Mouse (Mus musculus) limb, embryonic 13.5 days (tissue): ENCODE measurements around the gene Slc25a19. TPM values are rescaled to one million over a fixed set of nuclear protein-coding genes. Genes with fewer than 3 reads are reported as not detected.

ENCODE experiments used
- ATAC-seq: fragments of 200-750 bp; cut with Nextera tagmentation; 2 replicates; pipeline ENCODE4 v1.8.0; 2017; ENCODE audit warnings: low read depth, moderate number of reproducible peaks, moderate TSS enrichment; ENCODE audit not compliant: low FRiP score
- H3K27ac ChIP-seq: fragments of 300-500 bp; sonication (generic); 2 replicates; pipeline ENCODE4 v1.5.1; 2015; ENCODE audit warnings: inconsistent platforms, mild to moderate bottlenecking, moderate library complexity
- H3K27me3 ChIP-seq: fragments of 300-500 bp; sonication (generic); 2 replicates; pipeline ENCODE4 v1.6.1; 2015; ENCODE audit warnings: mild to moderate bottlenecking, inconsistent platforms
- H3K36me3 ChIP-seq: fragments of 300-500 bp; sonication (generic); 2 replicates; pipeline ENCODE4 v1.6.1; 2015; ENCODE audit warnings: inconsistent platforms, mild to moderate bottlenecking, moderate library complexity
- H3K4me1 ChIP-seq: fragments of 300-500 bp; sonication (generic); 2 replicates; pipeline ENCODE4 v1.6.1; 2015; ENCODE audit warnings: inconsistent platforms
- H3K4me2 ChIP-seq: fragments of 300-500 bp; sonication (generic); replicated peaks from 2 replicates; pipeline ENCODE4 v1.6.1; 2015; ENCODE audit warnings: inconsistent platforms, mild to moderate bottlenecking, moderate library complexity
- H3K4me3 ChIP-seq: fragments of 300-500 bp; sonication (generic); 2 replicates; pipeline ENCODE4 v1.5.1; 2015; ENCODE audit warnings: moderate library complexity, mild to moderate bottlenecking, inconsistent platforms
- H3K9ac ChIP-seq: fragments of 300-500 bp; sonication (generic); 2 replicates; pipeline ENCODE4 v1.6.1; 2015; ENCODE audit warnings: mild to moderate bottlenecking, inconsistent platforms
- H3K9me3 ChIP-seq: fragments of 300-500 bp; sonication (generic); 2 replicates; pipeline ENCODE4 v1.6.1; 2016; ENCODE audit warnings: inconsistent platforms
- WGBS: fragments of 180-500 bp; shearing (Covaris S2); methylation state at CpG from one replicate; pipeline ENCODE4 v1.1.7; 2015; 5-methylcytosine and 5-hydroxymethylcytosine counted together
- polyA plus RNA-seq: library from polyadenylated mRNA; unstranded; fragments of >200 nt; fragmentation: Nextera tagmentation; extraction: Ambion mirVana; gene quantifications from 2 replicates; pipeline ENCODE4 v1.2.1, GENCODE M21; 2015

Slc25a19 gene
- polyA plus RNA-seq, 1 experiment from 2014 or later = 30.2 TPM

GRCm38 (mm10) chr11:115614346-115615107 is 13.6 kb downstream of the Slc25a19 start:
- ATAC-seq = no peak
- H3K9ac ChIP-seq = no peak overlapping the region
- no peak overlapping the region for H3K4me2 ChIP-seq
- no peak overlapping the region for H3K27ac ChIP-seq
- H3K27me3 ChIP-seq = no peaks in the 10 kb centered on the region
- H3K36me3 ChIP-seq = peaks cover 40% of the 10 kb centered on the region
- 86% methylated on average over 10 of the region's 10 CpGs for WGBS
- peaks cover 18% of the 10 kb centered on the region for H3K4me1 ChIP-seq
- H3K4me3 ChIP-seq = no peak overlapping the region
- H3K9me3 ChIP-seq = no peaks in the 10 kb centered on the region

- peak overlapping the region; percentile 81 for H3K4me2 ChIP-seq
- peaks cover 44% of the 10 kb centered on the region for H3K36me3 ChIP-seq
- ATAC-seq = no peak; the same call in 1 of the 2 replicates
- no peaks in the 10 kb centered on the region for H3K27me3 ChIP-seq
- peak overlapping the region; percentile 63 for H3K4me3 ChIP-seq
- H3K27ac ChIP-seq = peak overlapping the region; percentile 86
- under 1% methylated on average over 16 of the region's 16 CpGs for WGBS
- H3K4me1 ChIP-seq = peaks cover 18% of the 10 kb centered on the region
- H3K9me3 ChIP-seq = no peaks in the 10 kb centered on the region
- H3K9ac ChIP-seq = peak overlapping the region; percentile 70
Measured at GRCm38 (mm10) chr11:115613138-115613945, 14.8 kb downstream of the Slc25a19 start.

DNA sequence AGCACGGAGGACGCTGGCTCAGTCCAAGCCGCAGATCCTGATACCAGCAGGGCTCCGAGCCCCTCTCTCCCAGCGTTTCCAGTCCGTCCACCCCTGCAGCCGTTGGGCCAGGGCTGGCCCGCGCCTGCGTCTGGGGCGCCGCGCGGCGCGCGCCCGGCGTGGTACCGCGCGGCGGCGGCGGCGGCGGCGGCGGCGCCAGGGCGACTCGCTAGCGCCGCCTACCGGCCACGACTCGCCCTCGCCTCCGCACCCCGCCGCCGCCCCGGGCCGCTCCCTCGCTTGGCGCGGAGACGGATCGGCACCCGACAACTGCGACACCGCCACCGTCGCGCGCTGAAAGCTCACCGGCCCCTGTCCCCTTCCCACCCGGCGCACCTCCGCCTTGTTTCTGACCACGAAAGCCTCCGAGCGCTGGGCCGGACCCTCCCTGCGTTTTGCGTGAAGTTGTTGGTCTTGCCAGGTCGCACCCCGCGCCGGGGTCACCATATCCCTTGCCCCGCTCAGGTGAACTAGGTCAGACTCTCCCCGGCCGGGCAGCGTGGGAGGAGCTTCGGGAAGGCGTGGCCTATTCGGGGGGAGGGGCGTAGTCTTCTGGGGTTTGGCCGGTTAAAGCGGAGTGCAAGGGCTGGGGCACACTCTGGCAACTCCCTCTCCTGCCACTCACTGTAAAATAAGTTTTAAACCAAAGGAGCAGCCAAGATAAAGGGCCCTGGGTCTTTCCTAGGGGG is 15.5 kb downstream of the Slc25a19 start, which contains the start of gene Mif4gd:
Mif4gd (minus strand) TSS at position 560 of the 728 bp plus-strand sequence.
- WGBS = under 1% methylated on average over 53 of the region's 80 CpGs
- peak within 1 kb of the TSS; percentile 63 for H3K4me3 ChIP-seq
- peak within 1 kb of the TSS; percentile 70 for H3K9ac ChIP-seq
- peaks cover 18% of the 10 kb centered on the region for H3K4me1 ChIP-seq
- peak; percentile 82 for ATAC-seq
- no peaks in the 10 kb centered on the region for H3K27me3 ChIP-seq
- H3K9me3 ChIP-seq = no peaks in the 10 kb centered on the region
- H3K4me2 ChIP-seq = peak within 1 kb of the TSS; percentile 81
- H3K27ac ChIP-seq = peak within 1 kb of the TSS; percentile 86
- peaks cover 51% of the 10 kb centered on the region for H3K36me3 ChIP-seq

GRCm38 (mm10) chr11:115612059-115612409 is 16.1 kb downstream of the Slc25a19 start:
- H3K27me3 ChIP-seq = no peaks in the 10 kb centered on the region
- peaks cover 18% of the 10 kb centered on the region for H3K4me1 ChIP-seq
- under 1% methylated on average over 13 of the region's 13 CpGs for WGBS
- H3K36me3 ChIP-seq = peaks cover 51% of the 10 kb centered on the region
- peak; percentile 42; the same call in 1 of the 2 replicates for ATAC-seq
- H3K4me3 ChIP-seq = peak overlapping the region; percentile 63
- peak overlapping the region; percentile 70 for H3K9ac ChIP-seq
- H3K9me3 ChIP-seq = no peaks in the 10 kb centered on the region
- H3K4me2 ChIP-seq = peak overlapping the region; percentile 81
- peak overlapping the region; percentile 52; the same call in 1 of the 2 replicates for H3K27ac ChIP-seq

DNA sequence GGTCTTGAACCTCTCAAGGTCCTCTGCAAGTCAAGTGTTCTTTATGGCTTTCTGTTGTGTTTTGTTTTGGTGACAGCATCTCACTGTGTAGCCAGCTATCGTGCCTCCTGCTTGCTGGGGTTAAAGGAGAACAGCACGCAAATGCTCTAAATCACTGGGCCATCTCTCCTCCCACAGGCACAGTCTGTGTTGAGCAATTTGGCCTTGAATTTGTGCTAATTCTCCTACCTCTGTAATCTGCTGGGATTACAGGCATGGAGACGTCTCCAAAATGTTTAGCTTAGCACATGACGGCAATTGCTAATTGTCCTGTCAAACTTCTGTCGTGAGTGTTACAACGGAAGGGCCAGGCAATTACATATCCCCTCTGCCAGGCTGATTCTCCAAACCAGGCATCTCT is 16.9 kb downstream of the Slc25a19 start:
- Histone ChIP-seq H3K9ac (no peak overlapping the region; the same call in 1 of the 2 replicates), H3K27me3 (no peaks in the 10 kb centered on the region), H3K4me2 (peak overlapping the region; percentile 81; the same call in 1 of the 2 replicates), H3K4me1 (peaks cover 18% of the 10 kb centered on the region), H3K36me3 (peaks cover 55% of the 10 kb centered on the region), H3K9me3 (no peaks in the 10 kb centered on the region), H3K4me3 (peak overlapping the region; percentile 63; the same call in 1 of the 2 replicates), H3K27ac (no peak overlapping the region)
- no peak for ATAC-seq
- 58% methylated on average over 6 of the region's 6 CpGs for WGBS

- ATAC-seq = no peak
- Histone ChIP-seq H3K4me2 (no peak overlapping the region), H3K27me3 (no peaks in the 10 kb centered on the region), H3K4me3 (no peak overlapping the region), H3K9me3 (no peaks in the 10 kb centered on the region), H3K4me1 (peaks cover 31% of the 10 kb centered on the region), H3K9ac (no peak overlapping the region), H3K27ac (no peak overlapping the region), H3K36me3 (peaks cover 50% of the 10 kb centered on the region)
- 78% methylated on average over 3 of the region's 3 CpGs for WGBS
Measured at GRCm38 (mm10) chr11:115609576-115609975, 18.5 kb downstream of the Slc25a19 start.

GRCm38 (mm10) chr11:115608421-115609399 is 19.4 kb downstream of the Slc25a19 start:
- Histone ChIP-seq H3K9ac (no peak overlapping the region), H3K4me2 (no peak overlapping the region), H3K4me3 (no peak overlapping the region), H3K27me3 (no peaks in the 10 kb centered on the region), H3K9me3 (no peaks in the 10 kb centered on the region), H3K27ac (no peak overlapping the region), H3K36me3 (peaks cover 47% of the 10 kb centered on the region), H3K4me1 (peaks cover 29% of the 10 kb centered on the region)
- 83% methylated on average over 23 of the region's 23 CpGs for WGBS
- ATAC-seq = no peak

DNA sequence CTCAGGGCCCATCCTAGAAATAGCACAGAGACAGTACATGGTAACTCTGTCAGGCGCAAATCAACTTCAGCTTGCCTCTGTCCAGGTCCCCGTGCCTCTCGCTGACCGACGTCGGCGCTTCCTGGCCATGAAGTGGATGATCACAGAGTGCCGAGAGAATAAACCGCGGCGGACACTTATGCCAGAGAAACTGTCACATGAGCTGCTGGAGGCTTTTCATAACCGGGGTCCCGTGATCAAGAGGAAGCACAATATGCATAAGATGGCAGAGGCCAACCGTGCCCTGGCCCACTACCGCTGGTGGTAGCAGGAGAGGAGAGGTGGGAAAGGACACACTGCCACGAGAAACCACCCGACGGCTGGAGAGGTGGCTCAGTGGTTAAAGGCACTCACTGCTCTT is 21.4 kb downstream of the Slc25a19 start:
- no peak for ATAC-seq
- Histone ChIP-seq H3K9ac (no peak overlapping the region), H3K27ac (no peak overlapping the region), H3K9me3 (no peaks in the 10 kb centered on the region), H3K4me1 (peaks cover 31% of the 10 kb centered on the region), H3K4me2 (no peak overlapping the region), H3K27me3 (no peaks in the 10 kb centered on the region), H3K36me3 (peaks cover 53% of the 10 kb centered on the region), H3K4me3 (no peak overlapping the region)
- 93% methylated on average over 18 of the region's 18 CpGs for WGBS

- peak overlapping the region; percentile 98 for H3K4me3 ChIP-seq
- WGBS = under 1% methylated on average over 26 of the region's 26 CpGs
- peaks cover 32% of the 10 kb centered on the region for H3K4me1 ChIP-seq
- peaks cover 58% of the 10 kb centered on the region for H3K36me3 ChIP-seq
- peak; percentile 30 for ATAC-seq
- no peaks in the 10 kb centered on the region for H3K9me3 ChIP-seq
- H3K27ac ChIP-seq = peak overlapping the region; percentile 83
- no peaks in the 10 kb centered on the region for H3K27me3 ChIP-seq
- H3K4me2 ChIP-seq = peak overlapping the region; percentile 97
- H3K9ac ChIP-seq = peak overlapping the region; percentile 97
Measured at GRCm38 (mm10) chr11:115604304-115604696, 23.8 kb downstream of the Slc25a19 start.

- Histone ChIP-seq H3K4me3 (peak within 1 kb of the TSS; percentile 98), H3K9me3 (no peaks in the 10 kb centered on the region), H3K9ac (peak within 1 kb of the TSS; percentile 97), H3K27ac (peak within 1 kb of the TSS; percentile 83), H3K36me3 (peaks cover 52% of the 10 kb centered on the region), H3K27me3 (no peaks in the 10 kb centered on the region), H3K4me1 (peaks cover 32% of the 10 kb centered on the region), H3K4me2 (peak within 1 kb of the TSS; percentile 97)
- WGBS = under 1% methylated on average over 86 of the region's 93 CpGs
- ATAC-seq = peak; percentile 97
Measured at GRCm38 (mm10) chr11:115603476-115604303, 24.4 kb downstream of the Slc25a19 start, which contains the start of the genes Mrps7 and Gga3. Gene Mrps7, plus strand, starts transcription at chr11:115603925. Gene Gga3, minus strand, starts transcription at chr11:115604051.
